Mouse (Mus musculus): ENCODE data around the gene Olfr365. TPM values are rescaled to one million over a fixed set of nuclear protein-coding genes. Genes with fewer than 3 reads are reported as not detected.

The Olfr365 gene
- not detected in 2 replicates for polyA plus RNA-seq (2015; fragmentation: Nextera tagmentation; extraction: Ambion mirVana)

DNA sequence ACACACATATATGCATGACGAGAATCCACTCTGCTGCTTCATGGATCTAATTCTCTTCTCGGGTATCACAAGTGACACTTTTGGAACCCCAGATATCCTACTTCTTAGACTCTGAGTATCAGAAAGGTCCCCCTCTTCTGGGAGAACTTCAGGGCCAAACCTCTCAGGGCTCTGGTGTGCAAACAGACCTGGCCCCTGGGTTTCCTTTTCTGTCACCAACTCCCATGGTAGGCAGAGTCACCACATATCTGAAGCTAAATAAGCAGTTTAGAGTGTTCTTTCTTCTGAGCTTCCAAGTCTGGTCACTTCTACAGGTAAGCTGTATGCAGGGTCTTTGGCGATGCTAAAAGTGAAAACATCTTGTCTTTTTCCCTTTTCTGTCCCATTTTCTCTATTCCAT lies at the start of gene Olfr365:
TSS of gene Olfr365 (plus strand) at position 301 of the 400 bp plus-strand sequence.
- H3K27me3 ChIP-seq (ENCODE audit: insufficient read depth, low read length) = no peaks in the 10 kb centered on the region
- H3K27ac ChIP-seq = no peak within 1 kb of the TSS
- TF ChIP-seq CTCF (IDR thresholded peaks at IDR 0.05; ENCODE audit: low read depth) = no peak
- no peaks in the 10 kb centered on the region for H3K4me1 ChIP-seq (replicated peaks; ENCODE audit: insufficient read depth, low read length)
- no peak for ATAC-seq (replicated peaks; ENCODE audit: low FRiP score, low read depth)
- no peak within 1 kb of the TSS for H3K9ac ChIP-seq (ENCODE audit: low read depth, low read length)
- no peak for DNase-seq (ENCODE audit: low spot score)
- no peak within 1 kb of the TSS for H3K4me3 ChIP-seq (replicated peaks; ENCODE audit: low read depth, low read length)
- H3K36me3 ChIP-seq (ENCODE audit: insufficient read depth, low read length) = no peaks in the 10 kb centered on the region
- H3K9me3 ChIP-seq (replicated peaks; ENCODE audit: low read length) = no peaks in the 10 kb centered on the region
- no peak within 1 kb of the TSS for H3K4me2 ChIP-seq (ENCODE audit: low read length)
- 77% methylated on average over 3 of the region's 3 CpGs for WGBS

DNA sequence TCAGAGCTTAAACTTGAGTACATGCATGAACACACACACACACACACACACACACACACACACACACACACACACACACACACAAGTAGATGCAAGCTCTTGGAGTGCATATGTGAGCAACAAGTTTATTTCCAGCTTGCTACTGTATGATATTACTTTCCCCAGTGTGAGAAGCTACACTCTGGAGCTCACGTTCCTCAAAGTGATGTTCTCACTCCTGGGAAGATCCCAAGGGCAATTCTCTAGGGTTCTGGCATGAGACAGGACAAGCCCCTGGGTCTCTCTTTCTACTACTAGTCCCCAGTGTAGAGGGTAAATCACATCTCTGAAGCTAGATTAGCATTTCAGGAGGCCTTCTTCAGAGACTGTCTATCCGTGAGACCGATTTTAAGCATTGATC lies 49.0 kb upstream of the Olfr365 start, which contains the start of gene Olfr364-ps1:
TSS of gene Olfr364-ps1 (plus strand) at position 301 of the 400 bp plus-strand sequence.
- WGBS = 87% methylated on average over 3 of the region's 3 CpGs
- H3K36me3 ChIP-seq (ENCODE audit: insufficient read depth, low read length) = no peaks in the 10 kb centered on the region
- no peak within 1 kb of the TSS for H3K27ac ChIP-seq
- H3K9ac ChIP-seq (ENCODE audit: low read depth, low read length) = no peak within 1 kb of the TSS
- H3K4me3 ChIP-seq (replicated peaks; ENCODE audit: low read depth, low read length) = no peak within 1 kb of the TSS
- no peak for DNase-seq (ENCODE audit: low spot score)
- no peak for TF ChIP-seq CTCF (IDR thresholded peaks at IDR 0.05; ENCODE audit: low read depth)
- H3K9me3 ChIP-seq (replicated peaks; ENCODE audit: low read length) = no peaks in the 10 kb centered on the region
- H3K4me2 ChIP-seq (ENCODE audit: low read length) = no peak within 1 kb of the TSS
- H3K27me3 ChIP-seq (ENCODE audit: insufficient read depth, low read length) = no peaks in the 10 kb centered on the region
- no peaks in the 10 kb centered on the region for H3K4me1 ChIP-seq (replicated peaks; ENCODE audit: insufficient read depth, low read length)
- ATAC-seq (replicated peaks; ENCODE audit: low FRiP score, low read depth) = no peak

DNA sequence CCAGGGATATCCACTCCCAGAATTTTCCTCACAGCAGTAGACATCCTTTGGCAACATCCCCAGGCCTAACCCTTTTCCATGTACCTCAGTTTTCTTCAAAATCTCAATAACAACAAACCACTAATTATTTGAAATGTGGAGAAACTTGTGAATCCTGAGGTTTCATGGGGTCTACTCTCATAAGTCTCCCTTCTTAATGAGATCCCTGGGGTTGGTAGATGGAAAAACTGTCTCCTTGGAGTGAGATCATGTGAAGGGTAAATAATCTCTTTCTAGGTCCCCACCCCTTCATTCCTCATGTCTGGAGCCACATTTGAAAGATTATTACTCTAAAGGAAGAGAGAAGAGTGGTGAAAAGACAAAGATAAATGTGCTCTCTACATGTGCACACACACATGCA lies 23.3 kb downstream of the Olfr365 start, which contains the start of gene Olfr366:
TSS of gene Olfr366 (plus strand) at position 301 of the 400 bp plus-strand sequence.
- Histone ChIP-seq H3K36me3 (ENCODE audit: insufficient read depth, low read length) (no peaks in the 10 kb centered on the region), H3K27ac (no peak within 1 kb of the TSS), H3K4me2 (ENCODE audit: low read length) (no peak within 1 kb of the TSS), H3K4me3 (replicated peaks; ENCODE audit: low read depth, low read length) (no peak within 1 kb of the TSS), H3K9me3 (replicated peaks; ENCODE audit: low read length) (no peaks in the 10 kb centered on the region), H3K9ac (ENCODE audit: low read depth, low read length) (no peak within 1 kb of the TSS), H3K4me1 (replicated peaks; ENCODE audit: insufficient read depth, low read length) (no peaks in the 10 kb centered on the region), H3K27me3 (ENCODE audit: insufficient read depth, low read length) (no peaks in the 10 kb centered on the region)
- no peak for DNase-seq (ENCODE audit: low spot score)
- TF ChIP-seq CTCF (IDR thresholded peaks at IDR 0.05; ENCODE audit: low read depth) = no peak
- no peak for ATAC-seq (replicated peaks; ENCODE audit: low FRiP score, low read depth)

Other genes starting within 250 kb of the Olfr365 start
- gene Olfr357, start 194.4 kb upstream of the Olfr365 start, polyA plus RNA-seq (2015; fragmentation: Nextera tagmentation; extraction: Ambion mirVana) = not detected in 2 replicates
- not detected in 2 replicates for gene Olfr358, start 178.9 kb upstream of the Olfr365 start, polyA plus RNA-seq (2015; fragmentation: Nextera tagmentation; extraction: Ambion mirVana)
- not detected in 2 replicates for gene Olfr360, start 122.5 kb upstream of the Olfr365 start, polyA plus RNA-seq (2015; fragmentation: Nextera tagmentation; extraction: Ambion mirVana)
- not detected in 2 replicates for gene Olfr361, start 98.9 kb upstream of the Olfr365 start, polyA plus RNA-seq (2015; fragmentation: Nextera tagmentation; extraction: Ambion mirVana)
- gene Olfr362, start 70.3 kb upstream of the Olfr365 start, polyA plus RNA-seq (2015; fragmentation: Nextera tagmentation; extraction: Ambion mirVana) = not detected in 2 replicates
- not detected in 2 replicates for gene Olfr364-ps1, start 48.9 kb upstream of the Olfr365 start, polyA plus RNA-seq (2015; fragmentation: Nextera tagmentation; extraction: Ambion mirVana)
- not detected in 2 replicates for gene Olfr366, start 23.4 kb downstream of the Olfr365 start, polyA plus RNA-seq (2015; fragmentation: Nextera tagmentation; extraction: Ambion mirVana)
- not detected in 2 replicates for gene Olfr368, start 138.3 kb downstream of the Olfr365 start, polyA plus RNA-seq (2015; fragmentation: Nextera tagmentation; extraction: Ambion mirVana)
- 50.1 and 51.0 TPM in 2 replicates for gene Pdcl, start 171.1 kb downstream of the Olfr365 start, polyA plus RNA-seq (2015; fragmentation: Nextera tagmentation; extraction: Ambion mirVana)
- 8.5 and 8.9 TPM in 2 replicates for gene Rc3h2, start 234.7 kb downstream of the Olfr365 start, polyA plus RNA-seq (2015; fragmentation: Nextera tagmentation; extraction: Ambion mirVana)